Mouse (Mus musculus) ES-Bruce4 (cell line): ENCODE measurements around the gene Slc48a1. TPM values are rescaled to one million over a fixed set of nuclear protein-coding genes. Genes with fewer than 3 reads are reported as not detected.

ENCODE experiments used
- H3K27ac ChIP-seq: 2 replicates; pipeline ENCODE4 v1.5.1; 2012; ENCODE audit warnings: low read length, inconsistent platforms; ENCODE audit not compliant: insufficient read depth
- H3K27me3 ChIP-seq: 2 replicates; pipeline ENCODE4 v1.6.1; 2012; ENCODE audit warnings: mild to moderate bottlenecking, low read length, inconsistent platforms; ENCODE audit not compliant: control insufficient read depth, poor library complexity, insufficient read depth, severe bottlenecking
- H3K36me3 ChIP-seq: 2 replicates; pipeline ENCODE4 v1.6.1; 2012; ENCODE audit warnings: inconsistent platforms, mild to moderate bottlenecking, low read length, moderate library complexity; ENCODE audit not compliant: control insufficient read depth, poor library complexity, insufficient read depth, severe bottlenecking
- H3K4me1 ChIP-seq: one replicate; pipeline ENCODE4 v1.8.1; 2011; ENCODE audit warnings: low read length; ENCODE audit not compliant: control insufficient read depth, insufficient read depth
- H3K4me3 ChIP-seq: 2 replicates; pipeline ENCODE4 v1.5.1; 2011; ENCODE audit warnings: low read depth, mild to moderate bottlenecking, low read length
- H3K9ac ChIP-seq: 2 replicates; pipeline ENCODE4 v1.6.1; 2012; ENCODE audit warnings: low read depth, mild to moderate bottlenecking, inconsistent platforms; ENCODE audit not compliant: poor library complexity, severe bottlenecking
- H3K9me3 ChIP-seq: replicated peaks from 2 replicates; pipeline ENCODE4 v1.6.1; 2012; ENCODE audit warnings: mild to moderate bottlenecking, low read length, inconsistent platforms; ENCODE audit not compliant: control insufficient read depth, poor library complexity, insufficient read depth, severe bottlenecking
- CTCF ChIP-seq: IDR thresholded peaks from one replicate; pipeline ENCODE4 v1.8.1; 2011; ENCODE audit warnings: low read depth, low read length
- EP300 ChIP-seq: IDR thresholded peaks from 2 replicates; pipeline ENCODE4 v1.6.1; 2011; ENCODE audit warnings: low read depth, low read length; ENCODE audit not compliant: insufficient read depth
- POLR2A ChIP-seq: IDR thresholded peaks from one replicate; pipeline ENCODE4 v1.8.1; 2011; ENCODE audit warnings: low read length; ENCODE audit not compliant: insufficient read depth
- polyA plus RNA-seq: library from polyadenylated mRNA; stranded (reverse); fragments of >200 nt; gene quantifications from 2 replicates; pipeline ENCODE4 v1.2.4, GENCODE M21; 2011; ENCODE audit warnings: low read depth; ENCODE audit not compliant: missing spikeins, insufficient read depth, insufficient read length

The Slc48a1 gene
- polyA plus RNA-seq, 1 experiment, result 17.2 TPM

GRCm38 (mm10) chr15:97740283-97740732 lies 38.0 kb upstream of the Slc48a1 start:
- TF ChIP-seq CTCF, result no peak
- H3K9ac ChIP-seq, result no peak overlapping the region
- no peaks in the 10 kb centered on the region for H3K27me3 ChIP-seq
- no peak overlapping the region for H3K27ac ChIP-seq
- H3K4me1 ChIP-seq, result no peaks in the 10 kb centered on the region
- no peaks in the 10 kb centered on the region; the same call in 1 of the 2 replicates for H3K36me3 ChIP-seq
- no peak overlapping the region for H3K4me3 ChIP-seq
- peaks cover 8% of the 10 kb centered on the region for H3K9me3 ChIP-seq

DNA sequence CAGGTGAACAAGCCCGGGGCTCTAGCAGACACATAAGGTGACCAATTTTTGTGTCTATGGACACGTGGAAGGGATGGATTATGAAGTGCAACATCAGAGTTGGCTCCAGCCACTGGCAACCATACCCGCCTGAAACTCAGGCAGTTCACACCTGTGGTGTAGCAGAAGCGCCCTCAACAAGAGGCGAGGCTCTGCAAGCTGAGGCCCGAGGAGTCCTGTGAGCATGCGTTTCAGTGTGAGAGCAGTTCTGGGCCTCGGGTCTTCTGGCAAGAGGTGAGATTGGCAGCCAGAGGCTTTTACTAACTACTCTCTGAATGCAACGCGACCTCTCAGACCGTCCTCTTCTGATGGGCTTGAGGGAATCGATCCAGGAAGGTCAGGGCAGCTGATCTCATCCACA lies 36.7 kb upstream of the Slc48a1 start:
- Histone ChIP-seq H3K9ac (no peak overlapping the region), H3K27ac (no peak overlapping the region), H3K9me3 (peaks cover 6% of the 10 kb centered on the region), H3K4me1 (no peaks in the 10 kb centered on the region), H3K27me3 (no peaks in the 10 kb centered on the region), H3K36me3 (no peaks in the 10 kb centered on the region; the same call in 1 of the 2 replicates), H3K4me3 (no peak overlapping the region)
- TF ChIP-seq EP300 (no peak), POLR2A (no peak), CTCF (no peak)

- no peak overlapping the region for H3K27ac ChIP-seq
- H3K9me3 ChIP-seq, result peaks cover 3% of the 10 kb centered on the region; the same call in 1 of the 2 replicates
- no peaks in the 10 kb centered on the region for H3K27me3 ChIP-seq
- H3K4me1 ChIP-seq, result no peaks in the 10 kb centered on the region
- no peaks in the 10 kb centered on the region; the same call in 1 of the 2 replicates for H3K36me3 ChIP-seq
- no peak overlapping the region for H3K9ac ChIP-seq
- TF ChIP-seq POLR2A (no peak), CTCF (no peak), EP300 (no peak)
- H3K4me3 ChIP-seq, result no peak overlapping the region
These were observed 36.2 kb upstream of the Slc48a1 start for GRCm38 (mm10) chr15:97742074-97742473.

GRCm38 (mm10) chr15:97742600-97742999 lies 35.7 kb upstream of the Slc48a1 start:
- no peaks in the 10 kb centered on the region for H3K27me3 ChIP-seq
- H3K9ac ChIP-seq, result no peak overlapping the region
- no peaks in the 10 kb centered on the region; the same call in 1 of the 2 replicates for H3K36me3 ChIP-seq
- H3K9me3 ChIP-seq, result no peaks in the 10 kb centered on the region; the same call in 1 of the 2 replicates
- no peaks in the 10 kb centered on the region for H3K4me1 ChIP-seq
- no peak overlapping the region for H3K4me3 ChIP-seq
- H3K27ac ChIP-seq, result no peak overlapping the region
- TF ChIP-seq CTCF (no peak), EP300 (no peak), POLR2A (no peak)

DNA sequence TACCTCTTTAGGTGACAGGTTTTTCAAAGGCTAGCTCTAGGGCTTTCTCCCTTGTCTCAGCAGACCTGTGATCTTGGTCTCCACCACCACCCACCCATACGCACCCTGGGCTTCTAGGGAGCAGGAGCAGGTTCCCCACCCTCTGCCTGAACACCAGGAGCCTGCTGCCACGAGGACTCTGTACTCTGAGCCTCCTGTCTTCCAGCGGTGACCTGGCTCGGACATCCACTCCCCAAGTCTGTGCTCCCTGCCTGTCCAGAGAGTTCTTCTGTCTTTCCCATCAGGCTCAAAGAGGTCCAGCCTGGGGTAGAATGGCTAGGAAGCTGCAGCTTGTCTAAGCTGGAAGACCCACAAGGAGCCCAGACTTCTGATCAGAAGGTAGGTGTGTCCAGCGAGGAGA lies 35.1 kb upstream of the Slc48a1 start:
- H3K27ac ChIP-seq, result no peak overlapping the region
- no peaks in the 10 kb centered on the region; the same call in 1 of the 2 replicates for H3K36me3 ChIP-seq
- H3K9ac ChIP-seq, result no peak overlapping the region
- no peaks in the 10 kb centered on the region for H3K27me3 ChIP-seq
- no peaks in the 10 kb centered on the region for H3K4me1 ChIP-seq
- H3K4me3 ChIP-seq, result no peak overlapping the region
- no peak for TF ChIP-seq POLR2A
- TF ChIP-seq EP300, result no peak
- TF ChIP-seq CTCF, result no peak
- H3K9me3 ChIP-seq, result no peaks in the 10 kb centered on the region

DNA sequence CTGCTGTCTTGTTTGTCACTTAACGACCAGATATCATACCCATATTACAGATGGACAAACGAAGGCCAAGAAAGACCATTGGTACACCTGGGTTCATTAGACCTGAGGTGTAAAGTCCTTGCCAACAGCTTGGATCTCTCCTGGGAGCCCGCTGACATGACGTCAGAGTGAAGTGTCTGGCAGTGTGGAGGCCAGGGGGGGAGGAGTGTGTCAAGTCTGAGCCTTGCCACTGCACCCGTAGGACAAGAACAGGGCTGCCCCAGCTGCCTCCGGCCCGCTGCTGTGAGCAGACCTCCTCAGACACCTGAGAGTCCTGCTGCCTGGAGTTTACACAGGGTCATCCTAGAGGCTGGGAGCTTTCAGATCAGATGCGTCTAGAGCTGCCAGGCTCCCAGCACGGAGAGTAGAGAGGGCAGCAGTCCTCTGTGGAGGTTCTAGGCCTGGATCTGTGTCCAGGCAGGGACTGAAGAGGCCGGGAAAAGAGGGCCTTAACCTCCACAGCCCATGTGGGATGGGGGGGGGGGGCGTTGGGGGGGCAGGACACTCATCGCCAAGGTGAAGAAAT lies 34.3 kb upstream of the Slc48a1 start:
- Histone ChIP-seq H3K27ac (no peak overlapping the region), H3K4me1 (no peaks in the 10 kb centered on the region), H3K36me3 (no peaks in the 10 kb centered on the region; the same call in 1 of the 2 replicates), H3K27me3 (no peaks in the 10 kb centered on the region), H3K9me3 (no peaks in the 10 kb centered on the region), H3K9ac (no peak overlapping the region), H3K4me3 (no peak overlapping the region)
- no peak for TF ChIP-seq CTCF
